Mouse (Mus musculus): ENCODE data around the gene Bcl2l10. TPM values are rescaled to one million over a fixed set of nuclear protein-coding genes. Genes with fewer than 3 reads are reported as not detected.

Bcl2l10 gene
- polyA plus RNA-seq (2017; shearing (Covaris generic)): not detected

GRCm38 (mm10) chr9:75347458-75347857 lies at the start of gene Bcl2l10:
Gene Bcl2l10 (plus strand): TSS chr9:75347758.

GRCm38 (mm10) chr9:75306126-75306898 lies 41.2 kb upstream of the Bcl2l10 start, which contains the start of gene Gnb5:
Gene Gnb5 (plus strand): TSS chr9:75306288.

Other genes with a start within 250 kb of the Bcl2l10 start
- 0.24 TPM for gene Myo5c, start 115.7 kb upstream of the Bcl2l10 start, polyA plus RNA-seq (2017; shearing (Covaris generic))
- 6.0 TPM for gene Gnb5, start 41.5 kb upstream of the Bcl2l10 start, polyA plus RNA-seq (2017; shearing (Covaris generic))
- 114 TPM for gene Mapk6, start 62.2 kb downstream of the Bcl2l10 start, polyA plus RNA-seq (2017; shearing (Covaris generic))
- gene Leo1, start 93.8 kb downstream of the Bcl2l10 start, polyA plus RNA-seq (2017; shearing (Covaris generic)): 21.2 TPM
- gene Tmod3, start 211.9 kb downstream of the Bcl2l10 start, polyA plus RNA-seq (2017; shearing (Covaris generic)): 152 TPM